Mouse (Mus musculus) heart, embryonic 12.5 days (tissue): Measurements from ENCODE around the gene Ttyh2. TPM values are rescaled to one million over a fixed set of nuclear protein-coding genes. Genes with fewer than 3 reads are reported as not detected.

Experiments used
- ATAC-seq: fragments of 200-750 bp; cut with Nextera tagmentation; 2 replicates; pipeline ENCODE4 v1.8.0; 2017; ENCODE audit warnings: moderate TSS enrichment, moderate library complexity; ENCODE audit not compliant: insufficient number of reproducible peaks, low FRiP score
- H3K27ac ChIP-seq: fragments of 300-500 bp; sonication (generic); 2 replicates; pipeline ENCODE4 v1.5.1; 2016; ENCODE audit warnings: mild to moderate bottlenecking, moderate library complexity; ENCODE audit not compliant: poor library complexity, severe bottlenecking
- H3K27me3 ChIP-seq: fragments of 300-500 bp; sonication (generic); replicated peaks from 2 replicates; pipeline ENCODE4 v1.6.1; 2016; ENCODE audit warnings: mild to moderate bottlenecking, moderate library complexity
- H3K36me3 ChIP-seq: fragments of 300-500 bp; sonication (generic); 2 replicates; pipeline ENCODE4 v1.6.1; 2016; ENCODE audit warnings: mild to moderate bottlenecking, moderate library complexity
- H3K4me1 ChIP-seq: fragments of 300-500 bp; sonication (generic); replicated peaks from 2 replicates; pipeline ENCODE4 v1.6.1; 2016; ENCODE audit warnings: mild to moderate bottlenecking
- H3K4me2 ChIP-seq: fragments of 300-500 bp; sonication (generic); 2 replicates; pipeline ENCODE4 v1.6.1; 2016; ENCODE audit warnings: mild to moderate bottlenecking, moderate library complexity
- H3K4me3 ChIP-seq: fragments of 300-500 bp; sonication (generic); 2 replicates; pipeline ENCODE4 v1.5.1; 2016; ENCODE audit warnings: mild to moderate bottlenecking
- H3K9ac ChIP-seq: fragments of 300-500 bp; sonication (generic); 2 replicates; pipeline ENCODE4 v1.6.1; 2016; ENCODE audit warnings: mild to moderate bottlenecking, moderate library complexity
- H3K9me3 ChIP-seq: fragments of 300-500 bp; sonication (generic); replicated peaks from 2 replicates; pipeline ENCODE4 v1.6.1; 2016; ENCODE audit warnings: mild to moderate bottlenecking, moderate library complexity
- WGBS: fragments of 180-500 bp; shearing (Covaris S2); methylation state at CpG from one replicate; pipeline ENCODE4 v1.1.7; 2016; 5-methylcytosine and 5-hydroxymethylcytosine counted together
- polyA plus RNA-seq: library from polyadenylated mRNA; unstranded; fragments of >200 nt; fragmentation: Nextera tagmentation; extraction: Ambion mirVana; gene quantifications from 2 replicates; pipeline ENCODE4 v1.2.1, GENCODE M21; 2016

Gene Ttyh2
- polyA plus RNA-seq, 1 experiment from 2014 or later, result 5.5 TPM

DNA sequence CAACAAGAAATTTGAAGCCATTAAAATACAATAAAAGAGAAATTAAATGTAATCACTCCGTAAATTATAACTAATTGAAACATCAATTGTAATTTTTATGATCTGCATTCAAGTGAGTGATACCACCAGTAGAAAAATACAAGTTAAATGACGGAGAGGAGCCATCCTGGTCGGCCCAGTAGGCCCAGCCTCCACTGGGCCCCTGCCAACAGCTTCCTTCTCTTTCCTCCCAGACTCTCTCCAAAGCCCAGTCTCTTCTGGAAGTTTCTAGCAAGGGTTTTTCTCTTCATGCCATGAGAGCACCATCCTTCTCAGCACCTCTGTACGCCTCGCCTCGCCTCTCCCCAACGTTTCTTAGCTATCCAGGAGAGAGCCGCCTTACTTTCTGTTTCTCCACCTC, 34.1 kb upstream of the Ttyh2 start:
- peaks cover 3% of the 10 kb centered on the region; the same call in 1 of the 2 replicates for H3K9me3 ChIP-seq
- peaks cover 15% of the 10 kb centered on the region for H3K4me1 ChIP-seq
- no peak overlapping the region for H3K4me2 ChIP-seq
- no peak overlapping the region for H3K27ac ChIP-seq
- WGBS, result 88% methylated on average over 8 of the region's 8 CpGs
- no peak overlapping the region for H3K4me3 ChIP-seq
- no peak for ATAC-seq
- no peak overlapping the region for H3K9ac ChIP-seq
- peaks cover 55% of the 10 kb centered on the region for H3K27me3 ChIP-seq
- no peaks in the 10 kb centered on the region for H3K36me3 ChIP-seq

DNA sequence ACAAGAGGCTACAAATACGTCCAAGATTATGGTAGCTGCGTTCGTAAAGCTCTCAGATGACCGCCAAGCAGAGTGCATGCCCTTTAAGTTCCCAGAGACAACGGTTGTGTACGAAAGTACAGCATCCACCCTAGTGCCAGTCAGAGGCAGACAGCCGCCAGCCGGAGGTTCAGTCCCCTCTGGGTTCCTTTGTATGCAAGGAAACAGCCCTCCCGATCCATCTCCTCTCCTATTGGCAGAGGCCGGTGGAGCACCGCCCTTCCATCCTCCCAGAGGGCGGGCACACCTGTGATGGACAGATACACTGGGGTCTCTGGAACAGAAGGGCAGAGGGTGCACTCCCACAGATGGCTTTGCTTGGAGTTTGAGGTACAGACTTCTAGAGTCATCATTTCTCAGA, 33.0 kb upstream of the Ttyh2 start:
- Histone ChIP-seq H3K4me3 (no peak overlapping the region), H3K36me3 (no peaks in the 10 kb centered on the region), H3K27ac (no peak overlapping the region), H3K4me1 (peaks cover 8% of the 10 kb centered on the region), H3K9me3 (peaks cover 9% of the 10 kb centered on the region; the same call in 1 of the 2 replicates), H3K9ac (no peak overlapping the region), H3K4me2 (no peak overlapping the region), H3K27me3 (peaks cover 49% of the 10 kb centered on the region)
- WGBS, result 59% methylated on average over 12 of the region's 12 CpGs
- ATAC-seq, result no peak

DNA sequence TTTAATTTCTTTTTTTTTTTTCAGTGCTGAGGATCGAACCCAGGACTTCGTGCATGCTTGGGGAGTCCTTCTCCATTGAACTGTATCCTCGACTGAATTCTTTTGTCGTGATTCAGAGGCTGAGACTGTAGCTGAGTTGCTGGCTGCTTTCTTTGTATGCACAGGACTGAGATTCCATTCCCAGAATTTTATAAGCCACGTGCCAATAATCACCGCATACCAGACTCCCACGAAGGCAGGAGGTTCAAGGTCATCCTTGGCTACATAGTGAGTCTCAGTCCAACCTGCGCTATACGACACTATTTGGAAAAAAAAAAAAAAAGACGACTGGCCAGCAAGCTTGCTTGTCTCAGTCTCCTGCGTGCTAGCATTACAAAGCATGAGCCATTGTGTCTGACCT, 32.3 kb upstream of the Ttyh2 start:
- no peak for ATAC-seq
- no peak overlapping the region for H3K4me3 ChIP-seq
- H3K4me2 ChIP-seq, result no peak overlapping the region
- no peaks in the 10 kb centered on the region for H3K36me3 ChIP-seq
- peaks cover 9% of the 10 kb centered on the region; the same call in 1 of the 2 replicates for H3K9me3 ChIP-seq
- H3K27ac ChIP-seq, result no peak overlapping the region
- H3K27me3 ChIP-seq, result peaks cover 41% of the 10 kb centered on the region
- H3K9ac ChIP-seq, result no peak overlapping the region
- peaks cover 8% of the 10 kb centered on the region for H3K4me1 ChIP-seq
- 69% methylated on average over 11 of the region's 11 CpGs for WGBS

DNA sequence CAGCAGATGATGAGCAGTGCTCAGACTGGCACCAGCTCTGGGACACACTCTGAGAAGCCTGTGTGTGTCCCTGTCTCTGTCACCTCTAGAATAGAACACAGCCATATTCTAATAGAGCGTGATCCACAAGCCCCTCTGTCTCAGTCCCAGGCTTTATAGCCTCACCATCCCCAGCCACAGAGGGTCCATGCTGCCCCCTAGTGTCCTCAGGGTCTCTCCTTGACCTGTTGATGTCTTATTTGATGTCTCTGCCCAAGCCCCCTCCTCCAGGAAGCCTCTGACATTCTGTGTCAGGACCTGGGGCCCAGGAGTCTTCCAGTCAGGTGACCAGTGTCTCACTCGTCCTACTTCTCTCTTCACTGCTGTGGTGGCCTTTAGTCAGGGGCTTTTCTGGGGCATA, 31.1 kb upstream of the Ttyh2 start:
- 36% methylated on average over 2 of the region's 2 CpGs for WGBS
- H3K27ac ChIP-seq, result no peak overlapping the region
- H3K4me1 ChIP-seq, result peaks cover 8% of the 10 kb centered on the region
- no peak overlapping the region for H3K9ac ChIP-seq
- peaks cover 30% of the 10 kb centered on the region for H3K27me3 ChIP-seq
- ATAC-seq, result no peak
- H3K9me3 ChIP-seq, result peaks cover 9% of the 10 kb centered on the region; the same call in 1 of the 2 replicates
- H3K4me2 ChIP-seq, result no peak overlapping the region
- no peak overlapping the region for H3K4me3 ChIP-seq
- no peaks in the 10 kb centered on the region for H3K36me3 ChIP-seq

DNA sequence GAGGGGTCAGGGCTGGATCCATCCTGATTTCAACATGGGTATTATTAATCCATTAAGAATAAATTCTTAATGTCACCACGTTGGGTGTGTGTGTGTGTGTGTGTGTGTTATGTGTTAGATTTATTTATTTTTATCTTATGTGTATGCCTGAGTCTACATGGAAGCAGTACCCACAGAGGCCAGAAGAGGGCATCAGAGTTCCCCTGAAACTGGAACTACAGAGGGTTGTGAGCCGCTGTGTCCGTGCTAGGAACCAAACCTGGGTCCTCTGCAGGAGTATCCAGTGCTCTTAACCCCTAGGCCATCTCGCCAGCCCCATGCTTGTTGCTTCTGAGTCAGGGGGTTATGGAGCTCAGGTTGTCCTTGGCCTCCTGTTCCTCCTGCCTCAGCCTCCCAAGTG, 25.7 kb upstream of the Ttyh2 start:
- WGBS, result 58% methylated on average over 4 of the region's 4 CpGs
- no peak overlapping the region for H3K4me2 ChIP-seq

DNA sequence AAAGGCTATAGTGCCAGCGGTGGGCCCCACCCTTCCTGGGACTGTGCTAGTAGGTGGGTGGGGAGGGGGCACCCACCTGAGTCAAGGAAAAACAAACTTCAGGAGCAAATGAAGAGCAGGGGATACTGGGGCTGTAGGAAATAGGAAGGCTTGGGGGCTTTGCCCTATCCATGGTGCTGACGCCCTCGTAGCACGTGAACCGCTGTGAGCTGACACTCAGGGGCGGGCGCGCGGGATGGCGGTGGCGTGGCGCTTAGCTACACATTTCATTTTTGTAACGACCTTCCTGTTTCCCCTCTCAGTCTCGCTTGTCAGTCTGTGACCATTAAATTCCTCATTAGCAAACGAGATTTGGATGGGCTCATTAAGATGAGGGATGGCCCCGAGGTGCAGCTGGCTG, 22.7 kb upstream of the Ttyh2 start:
- Histone ChIP-seq H3K36me3 (no peaks in the 10 kb centered on the region), H3K9me3 (no peaks in the 10 kb centered on the region), H3K27me3 (peaks cover 35% of the 10 kb centered on the region), H3K4me3 (no peak overlapping the region), H3K27ac (no peak overlapping the region), H3K9ac (no peak overlapping the region), H3K4me1 (no peaks in the 10 kb centered on the region), H3K4me2 (no peak overlapping the region)
- WGBS, result 7% methylated on average over 16 of the region's 16 CpGs
- no peak for ATAC-seq

More for the DNA sequence above, 25.7 kb upstream of the Ttyh2 start:
- Histone ChIP-seq H3K9ac (no peak overlapping the region), H3K9me3 (peaks cover 9% of the 10 kb centered on the region; the same call in 1 of the 2 replicates), H3K36me3 (no peaks in the 10 kb centered on the region), H3K4me1 (no peaks in the 10 kb centered on the region), H3K27me3 (peaks cover 7% of the 10 kb centered on the region; the same call in 1 of the 2 replicates), H3K27ac (no peak overlapping the region), H3K4me3 (no peak overlapping the region)
- no peak for ATAC-seq

DNA sequence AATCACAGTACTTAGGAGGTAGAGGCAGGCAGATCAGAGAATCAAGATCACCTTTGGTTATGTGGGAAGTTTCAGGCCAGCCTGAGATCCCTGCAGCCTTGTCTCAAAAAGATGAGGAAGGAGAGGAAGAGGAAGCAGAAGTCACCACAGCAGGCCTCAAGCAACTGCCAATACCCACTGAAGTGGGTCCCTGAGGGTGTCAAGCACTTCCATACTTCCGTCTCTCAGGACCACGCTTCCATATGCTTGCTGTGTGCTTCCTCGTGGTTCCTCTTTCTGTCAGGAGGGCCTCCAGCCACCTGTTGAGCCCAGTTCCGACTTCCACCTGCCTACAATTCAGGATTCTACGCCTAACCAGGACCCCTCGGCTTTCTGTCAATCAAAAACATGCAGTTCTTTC, 21.6 kb upstream of the Ttyh2 start:
- Histone ChIP-seq H3K27me3 (peaks cover 39% of the 10 kb centered on the region), H3K36me3 (no peaks in the 10 kb centered on the region), H3K9me3 (no peaks in the 10 kb centered on the region), H3K9ac (no peak overlapping the region), H3K27ac (no peak overlapping the region), H3K4me2 (no peak overlapping the region), H3K4me1 (no peaks in the 10 kb centered on the region), H3K4me3 (no peak overlapping the region)
- no peak for ATAC-seq
- 71% methylated on average over 6 of the region's 6 CpGs for WGBS

DNA sequence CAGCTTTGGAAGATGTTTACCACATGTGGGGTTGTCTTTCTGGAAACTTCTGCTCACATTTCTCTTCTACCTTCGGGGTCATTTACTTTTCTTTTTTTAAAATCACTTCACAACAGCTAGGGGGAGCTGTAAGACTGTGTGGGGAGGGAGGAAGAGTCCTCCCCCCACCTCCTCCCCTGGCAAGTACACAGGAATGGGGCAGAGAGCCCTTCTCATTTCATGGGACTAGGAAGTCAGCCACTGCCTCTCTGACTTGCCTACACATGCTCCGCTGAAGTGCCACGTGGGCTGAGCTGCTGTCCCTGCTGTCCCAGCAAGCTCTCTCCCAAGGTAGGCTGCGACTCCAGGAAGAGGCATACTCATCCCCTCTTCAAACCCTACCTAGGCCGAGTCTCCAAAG, 20.7 kb upstream of the Ttyh2 start:
- no peak overlapping the region for H3K4me3 ChIP-seq

DNA sequence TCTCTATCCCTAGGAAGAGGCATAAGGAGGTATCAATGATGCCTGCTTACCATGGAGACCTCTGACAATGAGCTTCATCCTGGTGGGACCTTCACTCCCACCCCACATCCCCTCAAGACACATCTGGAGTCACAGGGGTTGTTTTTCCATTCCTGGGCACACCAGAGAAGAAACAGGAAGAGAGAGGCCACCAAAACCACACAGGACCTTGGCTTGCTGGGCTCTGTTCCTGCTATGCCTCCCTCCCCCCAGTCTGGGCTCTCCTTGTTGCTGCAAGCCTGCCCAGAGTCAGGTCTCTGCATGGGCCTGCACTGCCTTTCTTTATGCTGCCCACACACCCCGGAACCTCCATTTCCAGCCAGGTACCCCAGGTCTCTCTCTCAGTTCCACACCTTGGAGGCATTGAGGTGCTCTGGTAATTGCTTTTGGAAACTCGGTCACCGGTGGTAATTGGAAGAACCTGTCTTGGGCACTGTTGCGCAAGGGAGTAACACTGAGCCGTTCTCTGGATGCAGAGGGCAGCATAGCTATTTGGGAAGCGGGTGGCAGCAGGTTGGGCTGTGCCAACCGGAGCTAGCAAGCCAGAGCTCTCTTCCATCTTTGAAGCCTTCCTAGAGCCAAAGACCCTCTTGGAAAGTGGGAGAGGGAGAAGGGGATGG, 19.8 kb upstream of the Ttyh2 start:
- Histone ChIP-seq H3K4me3 (no peak overlapping the region), H3K27ac (no peak overlapping the region), H3K27me3 (peaks cover 39% of the 10 kb centered on the region), H3K9ac (no peak overlapping the region), H3K4me1 (no peaks in the 10 kb centered on the region), H3K4me2 (no peak overlapping the region), H3K36me3 (no peaks in the 10 kb centered on the region), H3K9me3 (no peaks in the 10 kb centered on the region)
- no peak for ATAC-seq
- 72% methylated on average over 7 of the region's 7 CpGs for WGBS

More for the DNA sequence above, 20.7 kb upstream of the Ttyh2 start:
- no peak overlapping the region for H3K9ac ChIP-seq
- H3K4me2 ChIP-seq, result no peak overlapping the region
- 40% methylated on average over 5 of the region's 5 CpGs for WGBS
- no peak for ATAC-seq
- no peaks in the 10 kb centered on the region for H3K4me1 ChIP-seq
- H3K27me3 ChIP-seq, result peaks cover 39% of the 10 kb centered on the region
- no peaks in the 10 kb centered on the region for H3K36me3 ChIP-seq
- no peaks in the 10 kb centered on the region for H3K9me3 ChIP-seq
- no peak overlapping the region for H3K27ac ChIP-seq

DNA sequence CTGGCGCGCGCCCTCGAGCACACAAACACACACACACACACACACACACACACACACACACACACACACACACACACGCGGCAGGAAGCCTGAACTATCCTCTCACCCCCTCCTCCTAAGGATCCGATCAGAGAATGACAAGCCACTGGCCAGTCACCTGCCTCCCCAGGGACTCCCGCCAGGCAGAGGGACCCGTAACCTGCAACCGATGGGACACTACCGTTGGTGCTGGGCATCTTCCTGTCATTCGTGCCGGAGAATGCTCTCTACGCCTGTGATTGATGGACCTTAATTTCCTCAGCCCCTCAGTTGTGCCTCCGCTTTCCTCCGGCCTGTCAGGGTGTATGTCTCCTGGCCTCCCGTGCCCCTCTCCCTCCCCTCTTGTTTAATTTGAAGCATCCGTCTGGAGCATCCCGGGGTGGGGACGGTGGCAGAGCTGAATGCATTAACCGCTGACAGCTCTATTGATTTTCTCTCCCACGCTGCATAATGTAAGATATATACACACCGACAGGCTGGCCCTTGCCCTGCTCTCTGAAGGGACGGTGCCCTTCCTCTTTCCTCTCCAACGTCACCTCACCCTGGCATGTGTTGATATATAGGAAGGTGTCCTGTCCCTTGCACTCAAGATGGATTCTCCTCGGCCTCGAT, 18.1 kb upstream of the Ttyh2 start:
- no peak overlapping the region for H3K4me2 ChIP-seq
- no peak overlapping the region for H3K4me3 ChIP-seq
- no peak for ATAC-seq
- no peaks in the 10 kb centered on the region for H3K36me3 ChIP-seq
- peaks cover 39% of the 10 kb centered on the region for H3K27me3 ChIP-seq
- no peak overlapping the region for H3K27ac ChIP-seq
- H3K9ac ChIP-seq, result no peak overlapping the region
- no peaks in the 10 kb centered on the region for H3K4me1 ChIP-seq
- H3K9me3 ChIP-seq, result no peaks in the 10 kb centered on the region
- WGBS, result 41% methylated on average over 27 of the region's 27 CpGs

DNA sequence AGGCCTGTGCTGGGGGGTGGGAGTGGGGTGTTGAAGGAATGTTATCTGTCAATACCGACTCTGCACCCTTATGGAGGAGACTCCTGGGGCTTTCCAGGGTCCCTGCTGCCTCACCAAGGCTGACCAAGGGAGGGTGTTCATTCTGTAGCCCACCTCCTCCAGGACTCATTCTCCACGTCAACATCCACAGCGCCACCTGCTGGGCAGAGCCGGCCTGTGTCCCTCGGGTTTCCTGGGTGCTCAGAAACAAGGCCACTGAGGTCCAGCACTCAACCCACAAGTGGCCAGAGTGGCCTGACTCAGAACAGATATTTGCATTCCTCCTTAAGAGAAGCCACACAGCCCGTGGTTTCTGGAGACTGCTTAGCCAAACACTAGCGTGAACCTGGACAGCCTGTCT, 17.5 kb upstream of the Ttyh2 start:
- WGBS, result 11% methylated on average over 7 of the region's 7 CpGs
- ATAC-seq, result no peak
- no peak overlapping the region for H3K27ac ChIP-seq
- H3K4me1 ChIP-seq, result no peaks in the 10 kb centered on the region
- H3K4me3 ChIP-seq, result no peak overlapping the region
- no peaks in the 10 kb centered on the region for H3K9me3 ChIP-seq
- H3K36me3 ChIP-seq, result no peaks in the 10 kb centered on the region
- no peak overlapping the region for H3K9ac ChIP-seq
- H3K27me3 ChIP-seq, result peaks cover 42% of the 10 kb centered on the region
- H3K4me2 ChIP-seq, result no peak overlapping the region
